Mouse (Mus musculus): ENCODE measurements at regions not wholly inside any gene's neighbourhood (a gene's known extent, or its start where the extent isn't known, plus 50 kb on each side); places are given as distances from the start of the nearest gene placed in this dataset.

- H3K27ac ChIP-seq (ENCODE audit: insufficient read depth, low read depth): peak overlapping the region; percentile 83
- peak overlapping the region; percentile 74 for H3K4me2 ChIP-seq (ENCODE audit: insufficient read depth, low read depth, poor library complexity, severe bottlenecking)
- TF ChIP-seq GABPA (IDR thresholded peaks at IDR 0.05; ENCODE audit: insufficient replicate concordance, low read depth, low read length): no peak
- 0 out of 2 replicates have a peak, but pooled peaks have one; percentile 14 for TF ChIP-seq CHD1 (IDR thresholded peaks at IDR 0.05; ENCODE audit: low read depth, low read length)
- no peak; the same call in 1 of the 2 replicates for TF ChIP-seq RAD21 (IDR thresholded peaks at IDR 0.05; ENCODE audit: low read depth, low read length)
- TF ChIP-seq HCFC1 (IDR thresholded peaks at IDR 0.05; ENCODE audit: low read depth, low read length): no peak
- TF ChIP-seq POLR2AphosphoS2 (IDR thresholded peaks at IDR 0.05; ENCODE audit: low read depth, low read length): no peak
- TF ChIP-seq BHLHE40 (IDR thresholded peaks at IDR 0.05; ENCODE audit: low read depth, low read length): no peak
- TF ChIP-seq MAZ (IDR thresholded peaks at IDR 0.05; ENCODE audit: low read depth, low read length): no peak
- TF ChIP-seq ZKSCAN1 (IDR thresholded peaks at IDR 0.05; ENCODE audit: borderline replicate concordance, low read depth, low read length): no peak
- TF ChIP-seq EP300 (IDR thresholded peaks at IDR 0.05; ENCODE audit: low read length): no peak
- TF ChIP-seq KAT2A (IDR thresholded peaks at IDR 0.05; ENCODE audit: insufficient replicate concordance, low read length): 0 out of 2 replicates have a peak, but pooled peaks have one; percentile 44
- no peak for TF ChIP-seq IRF4 (IDR thresholded peaks at IDR 0.05; ENCODE audit: low read depth, low read length)
- TF ChIP-seq MYC (IDR thresholded peaks at IDR 0.05; ENCODE audit: low read depth, low read length): no peak
- no peak for TF ChIP-seq SMC3 (IDR thresholded peaks at IDR 0.05; ENCODE audit: low read depth, low read length)
- H3K79me2 ChIP-seq (replicated peaks; ENCODE audit: control insufficient read depth, extremely low read depth, insufficient read depth, poor library complexity, severe bottlenecking): peaks cover 42% of the 10 kb centered on the region
- H3K4me3 ChIP-seq (replicated peaks in 1 of 3; ENCODE audit: low read depth in 2 of 3, low read length in 2 of 3, poor library complexity in 1 of 3): peak overlapping the region; percentile 55 to 69 (median 58)
- dilution Hi-C loops (cut with MboI; ENCODE audit: extremely low pct_ligation_motif_present, extremely low pct_unique_long_range_greater_than_20kb, low sequenced_read_pairs): no loop called here
- H3K4me1 ChIP-seq (ENCODE audit: control insufficient read depth in 1 of 2, insufficient read depth in 2 of 2): peaks cover 2 to 25% of the 10 kb centered on the region in 2 experiments; a peak in 3 of 4 replicates
- peak; percentile 56 for DNase-seq (ENCODE audit: extremely low read depth)
- H3K9me3 ChIP-seq (replicated peaks; ENCODE audit: low read length): no peaks in the 10 kb centered on the region
- no peaks in the 10 kb centered on the region for H3K36me3 ChIP-seq (replicated peaks in 1 of 2; ENCODE audit: control insufficient read depth in 1 of 2, insufficient read depth in 1 of 2, low read length in 1 of 2)
- in situ Hi-C loops (cut with MboI; ENCODE audit: low pct_ligation_motif_present, low pct_unique_long_range_greater_than_20kb, low sequenced_read_pairs): loop anchor here (10.0 kb wide), 1 partner anchor 145 kb away; no protein-coding TSS in a partner anchor
- no peaks in the 10 kb centered on the region for H3K27me3 ChIP-seq (replicated peaks)
- peak overlapping the region; percentile 91 for H3K9ac ChIP-seq (ENCODE audit: insufficient read depth, low read depth)
Observed at GRCm38 (mm10) chr1:137899916-137900601, 275.4 kb downstream of the Ptprc start.

GRCm38 (mm10) chr1:137899305-137899704 is 276.2 kb downstream of the Ptprc start:
- Histone ChIP-seq H3K4me3 (replicated peaks in 1 of 3; ENCODE audit: low read depth in 2 of 3, low read length in 2 of 3, poor library complexity in 1 of 3) (peak overlapping the region; percentile 55 to 79 (median 58)), H3K4me2 (ENCODE audit: insufficient read depth, low read depth, poor library complexity, severe bottlenecking) (peak overlapping the region; percentile 71; the same call in 1 of the 2 replicates), H3K4me1 (ENCODE audit: control insufficient read depth in 1 of 2, insufficient read depth in 2 of 2) (peaks cover 2 to 21% of the 10 kb centered on the region in 2 experiments; a peak in 3 of 4 replicates), H3K27me3 (replicated peaks) (no peaks in the 10 kb centered on the region), H3K36me3 (replicated peaks in 1 of 2; ENCODE audit: control insufficient read depth in 1 of 2, insufficient read depth in 1 of 2, low read length in 1 of 2) (no peaks in the 10 kb centered on the region), H3K79me2 (replicated peaks; ENCODE audit: control insufficient read depth, extremely low read depth, insufficient read depth, poor library complexity, severe bottlenecking) (peaks cover 41% of the 10 kb centered on the region), H3K27ac (ENCODE audit: insufficient read depth, low read depth) (no peak overlapping the region; the same call in 1 of the 2 replicates), H3K9ac (ENCODE audit: insufficient read depth, low read depth) (peak overlapping the region; percentile 91), H3K9me3 (replicated peaks; ENCODE audit: low read length) (no peaks in the 10 kb centered on the region)
- DNase-seq (ENCODE audit: extremely low read depth): no peak
- dilution Hi-C loops (cut with MboI; ENCODE audit: extremely low pct_ligation_motif_present, extremely low pct_unique_long_range_greater_than_20kb, low sequenced_read_pairs) (no loop called here), in situ Hi-C loops (cut with MboI; ENCODE audit: low pct_ligation_motif_present, low pct_unique_long_range_greater_than_20kb, low sequenced_read_pairs) (loop anchor here (10.0 kb wide), 1 partner anchor 145 kb away; no protein-coding TSS in a partner anchor)
- TF ChIP-seq ZNF384 (IDR thresholded peaks at IDR 0.05; ENCODE audit: low read depth, low read length): peak; percentile 46; the same call in 1 of the 2 replicates
- no peak for TF ChIP-seq POLR2A (IDR thresholded peaks at IDR 0.05; ENCODE audit: low read depth, low read length)
- TF ChIP-seq CTCF (conservative IDR thresholded peaks at IDR 0.05 in 1 of 2, IDR thresholded peaks at IDR 0.05 in 1 of 2; ENCODE audit: low read depth in 2 of 2, low read length in 2 of 2): no peak
- peak; percentile 48; the same call in 1 of the 2 replicates for TF ChIP-seq SIN3A (IDR thresholded peaks at IDR 0.05; ENCODE audit: low read length)
- peak; percentile 69; the same call in 1 of the 2 replicates for TF ChIP-seq CHD1 (IDR thresholded peaks at IDR 0.05; ENCODE audit: low read depth, low read length)
- peak; percentile 18 for TF ChIP-seq MXI1 (IDR thresholded peaks at IDR 0.05; ENCODE audit: low read depth, low read length)
- TF ChIP-seq BHLHE40 (IDR thresholded peaks at IDR 0.05; ENCODE audit: low read depth, low read length): 0 out of 2 replicates have a peak, but pooled peaks have one; percentile 23
- TF ChIP-seq MYC (IDR thresholded peaks at IDR 0.05; ENCODE audit: low read depth, low read length): 0 out of 2 replicates have a peak, but pooled peaks have one; percentile 3
- 0 out of 2 replicates have a peak, but pooled peaks have one; percentile 40 for TF ChIP-seq CHD2 (IDR thresholded peaks at IDR 0.05; ENCODE audit: low read length)
